Mouse (Mus musculus) hindbrain, embryonic 16.5 days (tissue): ENCODE data around the gene Ercc8. TPM values are rescaled to one million over a fixed set of nuclear protein-coding genes. Genes with fewer than 3 reads are reported as not detected.

Experiments used
- ATAC-seq: fragments of 200-750 bp; cut with Nextera tagmentation; 2 replicates; pipeline ENCODE4 v1.8.0; 2017; ENCODE audit warnings: moderate TSS enrichment, moderate library complexity
- H3K27ac ChIP-seq: fragments of 300-500 bp; sonication (generic); 2 replicates; pipeline ENCODE4 v1.5.1; 2014; ENCODE audit warnings: low read depth, mild to moderate bottlenecking, control low read depth, low read length, moderate library complexity
- H3K27me3 ChIP-seq: fragments of 300-500 bp; sonication (generic); replicated peaks from 2 replicates; pipeline ENCODE4 v1.6.1; 2014; ENCODE audit warnings: low read length; ENCODE audit not compliant: control insufficient read depth, insufficient read depth
- H3K36me3 ChIP-seq: fragments of 300-500 bp; sonication (generic); 2 replicates; pipeline ENCODE4 v1.6.1; 2014; ENCODE audit warnings: mild to moderate bottlenecking, low read length, moderate library complexity, mixed read lengths; ENCODE audit not compliant: control insufficient read depth, insufficient read depth
- H3K4me1 ChIP-seq: fragments of 300-500 bp; sonication (generic); 2 replicates; pipeline ENCODE4 v1.6.1; 2014; ENCODE audit warnings: low read depth, low read length; ENCODE audit not compliant: control insufficient read depth, insufficient read depth
- H3K4me2 ChIP-seq: fragments of 300-500 bp; sonication (generic); 2 replicates; pipeline ENCODE4 v1.6.1; 2014; ENCODE audit warnings: mild to moderate bottlenecking, low read length, control low read depth, moderate library complexity
- H3K4me3 ChIP-seq: fragments of 300-500 bp; sonication (generic); 2 replicates; pipeline ENCODE4 v1.5.1; 2014; ENCODE audit warnings: mild to moderate bottlenecking, low read length, control low read depth, moderate library complexity
- H3K9ac ChIP-seq: fragments of 300-500 bp; sonication (generic); 2 replicates; pipeline ENCODE4 v1.6.1; 2014; ENCODE audit warnings: low read depth, mild to moderate bottlenecking, control low read depth, low read length, moderate library complexity
- H3K9me3 ChIP-seq: fragments of 300-500 bp; sonication (generic); 2 replicates; pipeline ENCODE4 v1.6.1; 2014; ENCODE audit warnings: mild to moderate bottlenecking, low read length, moderate library complexity; ENCODE audit not compliant: control insufficient read depth
- WGBS: fragments of 180-500 bp; shearing (Covaris S2); extraction: QIAGEN DNeasy Blood & Tissue Kit; methylation state at CpG from one replicate; pipeline ENCODE4 v1.1.7; 2014; 5-methylcytosine and 5-hydroxymethylcytosine counted together
- polyA plus RNA-seq: library from polyadenylated mRNA; unstranded; fragments of >200 nt; fragmentation: Nextera tagmentation; extraction: Ambion mirVana; gene quantifications from 2 replicates; pipeline ENCODE4 v1.2.1, GENCODE M21; 2015

Ercc8 gene
- polyA plus RNA-seq = 32.3 and 32.9 TPM in 2 replicates

GRCm38 (mm10) chr13:108158465-108159240 lies at the start of gene Ercc8, which contains the start of gene Ndufaf2:
Gene Ercc8 (plus strand): TSS chr13:108158731.
Gene Ndufaf2 (minus strand): TSS chr13:108158623.
- H3K9ac ChIP-seq = peak within 1 kb of the TSS; percentile 70
- H3K27ac ChIP-seq = 0 out of 2 replicates have a peak within 1 kb of the TSS, but pooled peaks have one; percentile 14
- H3K4me2 ChIP-seq = peak within 1 kb of the TSS; percentile 63
- H3K4me3 ChIP-seq = peak within 1 kb of the TSS; percentile 56
- ATAC-seq = peak; percentile 99
- H3K36me3 ChIP-seq = peaks cover 5% of the 10 kb centered on the region; the same call in 1 of the 2 replicates
- H3K9me3 ChIP-seq = no peaks in the 10 kb centered on the region
- H3K27me3 ChIP-seq = no peaks in the 10 kb centered on the region
- under 1% methylated on average over 47 of the region's 47 CpGs for WGBS
- peaks cover 10% of the 10 kb centered on the region for H3K4me1 ChIP-seq

GRCm38 (mm10) chr13:108110929-108111328 lies 47.6 kb upstream of the Ercc8 start:
- no peak overlapping the region for H3K4me3 ChIP-seq
- no peak for ATAC-seq

GRCm38 (mm10) chr13:108113536-108113935 lies 45.0 kb upstream of the Ercc8 start:
- no peak overlapping the region for H3K4me3 ChIP-seq
- no peaks in the 10 kb centered on the region for H3K36me3 ChIP-seq
- WGBS = 73% methylated on average over 5 of the region's 5 CpGs
- H3K9me3 ChIP-seq = no peaks in the 10 kb centered on the region
- no peaks in the 10 kb centered on the region for H3K27me3 ChIP-seq
- no peak overlapping the region for H3K9ac ChIP-seq
- no peak overlapping the region for H3K27ac ChIP-seq
- ATAC-seq = no peak
- H3K4me1 ChIP-seq = no peaks in the 10 kb centered on the region
- H3K4me2 ChIP-seq = no peak overlapping the region

More at GRCm38 (mm10) chr13:108110929-108111328, 47.6 kb upstream of the Ercc8 start:
- Histone ChIP-seq H3K27ac (no peak overlapping the region), H3K36me3 (no peaks in the 10 kb centered on the region), H3K9me3 (no peaks in the 10 kb centered on the region), H3K27me3 (no peaks in the 10 kb centered on the region), H3K4me2 (no peak overlapping the region), H3K9ac (no peak overlapping the region), H3K4me1 (no peaks in the 10 kb centered on the region)
- WGBS = 90% methylated on average over 6 of the region's 6 CpGs

GRCm38 (mm10) chr13:108114257-108114656 lies 44.3 kb upstream of the Ercc8 start:
- ATAC-seq = no peak
- Histone ChIP-seq H3K36me3 (no peaks in the 10 kb centered on the region), H3K9me3 (no peaks in the 10 kb centered on the region), H3K27ac (no peak overlapping the region), H3K4me3 (no peak overlapping the region), H3K4me2 (no peak overlapping the region), H3K27me3 (no peaks in the 10 kb centered on the region), H3K9ac (no peak overlapping the region), H3K4me1 (no peaks in the 10 kb centered on the region)
- 62% methylated on average over 3 of the region's 3 CpGs for WGBS

GRCm38 (mm10) chr13:108117654-108118053 lies 40.9 kb upstream of the Ercc8 start:
- Histone ChIP-seq H3K36me3 (no peaks in the 10 kb centered on the region), H3K27me3 (no peaks in the 10 kb centered on the region), H3K4me2 (no peak overlapping the region), H3K9ac (no peak overlapping the region), H3K4me1 (no peaks in the 10 kb centered on the region), H3K27ac (no peak overlapping the region), H3K4me3 (no peak overlapping the region), H3K9me3 (no peaks in the 10 kb centered on the region)
- ATAC-seq = no peak

- WGBS = 71% methylated on average over 1 of the region's 1 CpGs
- H3K9ac ChIP-seq = no peak overlapping the region
- no peaks in the 10 kb centered on the region for H3K9me3 ChIP-seq
- no peak for ATAC-seq
- no peak overlapping the region for H3K27ac ChIP-seq
- no peak overlapping the region for H3K4me2 ChIP-seq
- peaks cover 3% of the 10 kb centered on the region for H3K4me1 ChIP-seq
- no peaks in the 10 kb centered on the region for H3K27me3 ChIP-seq
- no peaks in the 10 kb centered on the region for H3K36me3 ChIP-seq
- no peak overlapping the region for H3K4me3 ChIP-seq
Observed at GRCm38 (mm10) chr13:108118188-108118587, 40.3 kb upstream of the Ercc8 start.

- ATAC-seq = no peak
- Histone ChIP-seq H3K27me3 (no peaks in the 10 kb centered on the region), H3K9me3 (no peaks in the 10 kb centered on the region), H3K4me3 (no peak overlapping the region), H3K4me2 (no peak overlapping the region), H3K4me1 (peaks cover 8% of the 10 kb centered on the region), H3K9ac (no peak overlapping the region), H3K27ac (no peak overlapping the region), H3K36me3 (no peaks in the 10 kb centered on the region)
- WGBS = 82% methylated on average over 9 of the region's 9 CpGs
Observed at GRCm38 (mm10) chr13:108119411-108120310, 38.9 kb upstream of the Ercc8 start.

GRCm38 (mm10) chr13:108123109-108123723 lies 35.3 kb upstream of the Ercc8 start:
- Histone ChIP-seq H3K4me3 (no peak overlapping the region), H3K4me1 (peaks cover 8% of the 10 kb centered on the region), H3K27ac (no peak overlapping the region), H3K9ac (no peak overlapping the region), H3K36me3 (no peaks in the 10 kb centered on the region), H3K9me3 (no peaks in the 10 kb centered on the region), H3K4me2 (peak overlapping the region; percentile 44), H3K27me3 (no peaks in the 10 kb centered on the region)
- 17% methylated on average over 15 of the region's 15 CpGs for WGBS
- no peak for ATAC-seq
